Mouse (Mus musculus) heart, postnatal 0 days (tissue): ENCODE data around the gene Ugt2a3.
"Not testable (repeated sequence)": the region's sequence is repeated elsewhere in the genome, so short reads cannot be mapped to it uniquely, and the experiment has no call there.

Experiments
- CTCF ChIP-seq: IDR thresholded peaks from 2 replicates; pipeline ENCODE4 v1.5.1; 2016; ENCODE audit warnings: antibody characterized with exemption, control low read depth, low read depth
- EP300 ChIP-seq: IDR thresholded peaks from 2 replicates; pipeline ENCODE4 v1.6.1; 2016; ENCODE audit warnings: antibody characterized with exemption, low read depth

DNA sequence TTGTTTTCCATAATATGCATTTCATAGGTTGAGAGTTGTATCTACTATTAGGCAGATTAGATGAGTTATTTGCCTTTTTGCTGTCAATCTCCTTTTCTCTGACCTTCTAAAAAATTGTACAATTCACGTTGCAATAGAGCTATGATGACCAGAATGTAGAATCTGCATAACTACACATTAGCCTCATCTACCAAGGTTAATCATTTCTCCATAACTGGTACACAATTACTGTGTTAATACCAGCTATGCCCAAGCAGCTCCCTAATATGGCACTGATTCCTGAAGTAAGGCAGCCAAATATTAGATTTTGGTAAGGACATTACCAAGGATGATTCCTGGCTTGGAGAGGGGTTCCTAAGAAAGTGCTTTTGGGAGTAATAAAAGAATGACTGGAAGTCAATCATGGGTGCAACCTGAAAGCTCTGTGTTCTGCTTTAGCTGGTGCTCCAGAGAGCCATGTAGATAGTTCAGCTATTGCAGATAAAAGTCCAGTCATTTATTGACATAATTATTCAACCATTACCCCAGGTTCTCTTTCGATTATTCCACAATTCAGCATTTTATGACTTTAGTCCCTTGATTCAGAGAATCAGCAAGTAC is 10.6 kb upstream of the Ugt2a3 start:
- TF ChIP-seq CTCF, EP300: not testable (repeated sequence)
